Mouse (Mus musculus): Measurements from ENCODE around the gene Ifna13.
A peak's percentile ranks its signal among the peaks of the same experiment; 100 is the strongest.

Ifna13 gene

DNA sequence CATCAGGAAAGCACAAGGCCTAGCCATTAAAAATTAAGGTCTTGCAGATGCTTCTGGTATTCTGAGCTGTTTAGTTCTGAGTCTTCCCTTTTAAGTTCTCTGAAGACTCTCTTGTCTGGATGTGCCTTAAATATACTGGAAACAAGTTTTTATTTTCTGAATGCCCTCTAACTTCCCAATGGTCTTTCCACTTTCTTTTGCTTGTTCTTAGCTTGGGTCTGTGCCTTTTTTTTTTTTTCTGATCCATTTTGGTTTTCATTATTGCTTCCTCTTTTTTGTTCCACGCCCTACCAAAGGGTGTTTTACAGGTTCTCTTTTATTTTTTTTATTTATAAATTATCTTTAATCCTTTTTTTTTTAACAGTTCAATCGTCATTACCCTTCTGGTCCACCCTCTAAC is at the start of gene Ifna13:
Ifna13 (minus strand) TSS at position 101 of the 400 bp plus-strand sequence.
- DNase-seq, result no peak

DNA sequence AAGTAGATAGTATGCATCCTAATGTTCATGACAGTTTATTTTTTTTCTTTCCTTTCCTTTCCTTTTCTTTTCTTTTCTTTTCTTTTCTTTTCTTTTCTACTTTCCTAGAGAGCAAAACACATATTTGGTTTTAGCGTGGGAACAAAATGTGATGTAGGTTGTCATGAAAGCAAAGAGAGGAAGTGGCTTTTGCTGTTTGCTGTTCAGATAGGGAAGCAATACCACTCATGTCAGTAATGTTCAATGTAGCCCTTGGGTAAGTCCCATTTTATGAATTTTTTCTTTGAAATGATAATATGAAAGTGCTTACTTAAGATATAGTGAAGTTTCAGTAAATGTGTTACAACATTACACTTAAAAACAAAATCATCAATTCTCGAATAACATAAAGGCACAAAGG is 49.1 kb upstream of the Ifna13 start:
- DNase-seq, result no peak

DNA sequence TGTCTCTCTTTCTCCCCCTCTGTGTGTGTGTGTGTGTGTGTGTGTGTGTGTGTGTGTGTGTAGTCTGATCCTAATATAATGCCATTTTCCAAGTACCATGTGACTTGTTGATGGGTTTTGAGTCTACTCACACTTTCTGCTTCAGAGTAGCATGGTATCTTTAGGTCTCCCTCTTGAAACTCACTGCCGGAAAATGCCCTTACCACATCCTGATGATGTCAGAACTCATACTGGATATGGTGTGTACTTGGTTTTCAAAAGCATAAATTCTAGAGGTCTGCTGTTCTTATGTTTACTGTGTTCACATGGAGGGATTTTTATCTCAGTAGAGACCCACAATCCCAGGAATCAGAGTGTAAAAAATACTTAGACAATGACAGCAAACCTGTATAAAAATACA is 48.3 kb upstream of the Ifna13 start:
- DNase-seq, result no peak

DNA sequence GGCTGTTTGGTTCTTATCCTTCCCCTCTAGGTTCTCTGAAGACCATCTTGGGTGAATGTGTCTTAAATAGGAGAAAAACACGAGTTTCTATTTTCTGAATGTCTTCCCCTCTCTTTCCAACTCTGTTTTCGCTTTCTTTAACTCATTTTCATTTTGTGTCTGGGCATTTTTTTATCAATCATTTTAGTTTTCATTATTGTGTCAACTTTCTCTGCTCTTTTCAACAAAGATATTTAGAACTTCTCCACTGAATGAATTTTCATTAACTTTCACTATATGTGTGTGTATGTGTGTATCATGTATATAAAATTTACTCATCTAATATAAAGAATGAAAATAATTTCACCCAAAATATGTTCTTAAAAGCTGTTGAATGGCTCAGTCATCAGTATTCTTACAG is 47.0 kb upstream of the Ifna13 start, which contains the start of gene Ifnab:
Ifnab (minus strand) TSS at position 101 of the 400 bp plus-strand sequence.
- no peak for DNase-seq

DNA sequence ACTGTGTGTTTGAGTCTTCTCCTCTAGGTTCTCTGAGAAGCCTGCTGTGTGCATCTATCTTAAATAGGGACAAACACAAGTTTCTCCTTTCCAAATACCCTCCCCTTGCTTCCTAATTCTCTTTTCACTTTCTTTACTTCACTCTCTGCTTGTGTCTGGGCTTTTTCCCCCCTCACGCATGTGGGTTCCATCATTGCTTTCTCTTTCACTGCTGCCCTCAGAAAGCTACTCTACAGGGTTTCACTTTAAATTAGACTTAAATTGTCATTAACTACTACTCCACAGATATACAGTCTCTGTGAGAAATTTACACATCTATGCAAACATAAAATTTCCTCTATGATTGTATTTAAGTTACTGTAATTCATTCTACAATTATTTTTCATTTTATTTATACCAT is 39.6 kb upstream of the Ifna13 start, which contains the start of gene Ifna2:
Ifna2 (minus strand) TSS at position 101 of the 400 bp plus-strand sequence.
- DNase-seq, result no peak

DNA sequence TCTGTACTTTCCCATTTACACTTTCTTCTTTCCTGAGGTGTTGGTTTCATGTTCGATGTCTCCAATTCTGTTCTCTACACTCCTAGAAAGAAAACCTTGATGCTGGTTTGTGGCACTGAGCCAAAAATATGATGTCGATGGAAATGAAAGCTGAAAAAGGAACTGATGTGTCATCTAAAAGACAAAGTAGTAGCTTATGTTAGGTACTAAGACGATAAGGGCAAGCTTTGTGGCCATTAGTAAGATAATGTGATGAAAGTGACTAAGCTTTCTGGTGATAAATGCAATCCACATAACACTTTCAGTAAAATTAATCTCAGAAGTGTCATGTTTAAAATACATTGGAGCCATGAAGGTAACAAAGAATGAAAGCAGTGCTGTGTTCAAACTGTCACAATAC is 37.1 kb upstream of the Ifna13 start:
- DNase-seq, result no peak

DNA sequence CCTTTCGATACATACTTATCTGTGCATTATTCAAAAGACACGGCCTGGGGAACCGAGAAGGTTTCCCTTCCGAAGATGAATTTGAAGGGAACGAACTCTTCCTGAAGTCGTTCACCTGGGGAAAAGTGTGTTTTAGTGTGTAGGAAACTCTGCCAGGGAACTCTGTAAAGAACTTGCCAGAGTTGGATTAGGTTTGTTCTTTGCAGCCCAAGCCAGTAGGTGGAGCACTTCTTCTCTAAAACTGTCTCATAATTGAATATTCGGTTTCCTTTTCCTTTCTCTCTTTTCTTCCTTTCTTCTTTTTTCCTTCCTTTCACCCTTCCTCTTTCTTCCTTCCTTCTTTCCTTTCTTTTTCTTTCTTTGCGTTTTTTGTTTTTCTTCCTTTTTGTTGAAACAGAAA is 36.1 kb upstream of the Ifna13 start:
- DNase-seq, result peak in 1 of 2 experiments; percentile 4

DNA sequence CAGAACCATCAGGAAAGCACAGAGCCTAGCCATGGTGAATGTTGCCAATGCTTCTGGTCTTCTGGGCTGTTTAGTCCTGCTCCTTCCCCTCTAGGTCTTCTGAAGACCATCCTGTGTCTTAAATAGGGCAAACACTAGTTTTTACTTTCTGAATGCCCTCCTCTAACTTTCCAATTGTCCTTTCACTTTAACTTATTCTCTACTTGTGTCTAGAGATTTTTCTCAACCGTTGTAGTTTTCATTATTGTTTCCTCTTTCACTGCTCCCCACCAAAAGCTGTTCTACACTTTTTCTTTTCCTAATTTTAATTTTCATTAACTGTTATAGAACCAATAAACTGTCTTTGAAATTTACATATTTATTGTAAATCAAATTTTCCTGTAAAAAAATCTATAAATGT is 32.6 kb upstream of the Ifna13 start, which contains the start of gene Ifna16:
Ifna16 (minus strand) TSS at position 101 of the 400 bp plus-strand sequence.
- DNase-seq, result no peak

DNA sequence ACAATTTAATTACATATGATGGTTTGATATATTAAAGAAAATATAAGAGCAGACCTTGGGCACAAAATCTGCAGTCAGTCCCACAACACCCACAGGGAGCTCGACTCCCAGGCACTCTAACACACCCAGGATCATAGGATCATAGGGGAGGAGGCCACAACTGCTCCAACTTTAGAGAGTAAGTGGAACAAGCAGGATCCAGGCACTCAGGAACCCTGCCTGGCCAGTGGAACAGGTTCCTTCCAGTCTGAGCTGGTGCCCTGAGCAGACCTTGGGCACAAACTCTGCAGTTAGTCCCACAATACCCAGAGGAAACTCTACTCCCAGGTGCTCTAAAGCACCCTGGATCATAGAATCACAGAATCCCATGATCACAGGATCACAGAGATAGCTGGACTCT is 11.2 kb upstream of the Ifna13 start:
- no peak for DNase-seq

DNA sequence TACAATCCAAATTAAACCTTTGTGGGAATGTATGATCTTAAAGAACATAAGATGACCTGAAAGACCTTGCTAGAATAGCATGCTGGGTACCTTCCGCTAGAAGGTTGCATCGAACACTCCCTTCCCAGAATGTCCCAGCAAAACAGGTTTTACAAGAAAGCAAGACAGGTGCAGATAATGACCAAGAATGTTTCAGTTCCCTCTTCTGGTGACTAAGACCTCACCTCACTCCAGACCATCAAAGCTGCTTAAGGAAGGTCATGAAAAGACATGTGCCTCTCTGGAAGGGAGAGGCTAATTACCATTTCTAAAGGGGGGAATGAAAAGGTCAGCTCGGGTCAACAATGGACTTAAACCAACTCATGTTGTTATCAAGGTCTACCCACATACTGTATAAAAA is 9.4 kb upstream of the Ifna13 start:
- DNase-seq, result no peak

DNA sequence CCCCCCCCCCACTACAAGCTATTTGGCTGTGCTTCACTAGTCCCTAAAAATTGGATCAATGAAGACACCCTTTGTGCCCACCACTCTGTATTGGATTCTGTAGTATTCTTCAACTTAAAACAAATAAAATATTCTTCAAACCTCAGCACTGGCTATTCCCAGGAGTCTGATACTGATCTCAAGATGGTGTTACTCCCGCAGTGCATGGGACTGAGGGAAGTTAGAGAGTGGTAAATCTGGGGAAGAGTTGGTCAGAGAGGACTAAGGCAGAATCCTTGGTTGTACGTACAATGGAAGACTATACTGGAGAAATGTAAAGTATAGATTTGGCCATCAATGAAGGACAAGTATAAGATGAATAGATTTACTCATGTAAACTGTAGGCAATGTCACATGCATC is 1.7 kb downstream of the Ifna13 start:
- no peak for DNase-seq

DNA sequence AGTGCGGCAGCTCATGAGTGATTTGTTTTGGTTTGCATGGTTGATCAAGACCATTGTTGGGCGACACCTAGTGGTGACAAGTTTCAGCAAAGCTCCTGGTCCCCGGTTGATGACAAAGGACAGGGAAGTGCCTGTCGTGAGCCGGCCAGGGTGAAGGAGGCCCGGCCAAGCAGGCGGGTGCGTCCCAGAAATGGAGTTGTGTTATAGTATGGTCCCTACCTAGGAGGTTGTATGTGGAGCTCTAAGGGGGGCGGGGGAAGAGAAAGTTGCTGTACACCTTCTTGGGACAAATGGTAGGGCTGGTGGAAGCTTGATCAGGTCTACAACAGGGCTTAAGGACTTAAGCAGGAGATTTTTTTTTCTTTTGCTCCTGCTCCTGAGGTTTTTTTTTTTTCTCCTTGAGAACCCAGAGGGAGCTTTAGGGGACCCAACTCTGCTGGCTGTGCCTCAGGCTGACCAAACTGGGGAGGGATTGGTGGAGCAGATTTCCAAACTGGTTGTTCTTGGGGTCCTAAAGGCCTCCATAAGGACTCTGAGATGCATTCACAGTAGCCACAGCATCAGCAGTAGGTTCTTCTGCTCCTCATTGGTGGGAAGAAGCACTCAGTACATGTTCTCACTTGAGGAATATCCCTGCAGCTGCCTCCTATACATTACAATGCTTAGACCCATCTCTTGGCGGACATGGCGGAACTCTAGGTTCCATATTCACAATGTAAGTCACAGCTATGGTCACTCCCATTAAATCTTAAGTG is 3.0 kb downstream of the Ifna13 start:
- peak; percentile 91 for DNase-seq

DNA sequence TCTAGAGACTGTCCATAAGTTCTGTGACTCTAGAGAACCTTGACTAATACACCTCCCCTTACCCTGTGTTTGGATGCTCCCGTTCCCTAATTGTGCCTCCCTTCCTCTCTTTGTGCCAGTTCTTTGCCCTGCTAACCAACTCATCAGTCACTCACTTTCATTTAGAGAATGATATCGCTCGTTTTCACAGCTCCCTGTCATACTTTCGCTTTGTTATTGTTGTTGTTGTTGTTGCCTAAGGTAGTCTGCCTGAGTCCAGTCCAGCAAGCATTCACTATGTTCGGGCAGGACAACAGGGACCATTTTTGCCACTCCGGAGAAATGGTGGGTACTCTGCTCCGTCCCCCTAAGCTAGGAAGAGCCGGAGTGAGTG is 3.6 kb downstream of the Ifna13 start:
- DNase-seq, result no peak

DNA sequence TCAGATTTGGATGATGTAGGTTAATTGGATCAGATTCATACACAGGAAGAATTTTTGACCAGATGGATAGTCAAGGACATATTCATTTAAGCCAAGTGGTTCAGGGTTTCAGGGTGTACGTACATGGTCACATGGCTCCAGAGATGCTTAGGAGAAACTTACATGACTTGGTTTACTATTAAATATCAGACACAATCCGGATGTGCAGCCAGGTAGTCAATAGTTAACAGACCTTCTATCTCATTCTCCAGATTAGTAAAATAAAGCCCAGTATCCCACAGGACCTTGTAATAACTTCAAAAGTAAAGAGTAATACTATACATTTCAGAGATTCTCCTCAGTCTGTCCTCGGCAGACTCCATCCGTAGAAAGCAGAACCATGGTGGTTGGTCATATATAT is 9.9 kb downstream of the Ifna13 start, which contains the start of gene C87499:
C87499 (minus strand) TSS at position 101 of the 400 bp plus-strand sequence.
- no peak for DNase-seq

DNA sequence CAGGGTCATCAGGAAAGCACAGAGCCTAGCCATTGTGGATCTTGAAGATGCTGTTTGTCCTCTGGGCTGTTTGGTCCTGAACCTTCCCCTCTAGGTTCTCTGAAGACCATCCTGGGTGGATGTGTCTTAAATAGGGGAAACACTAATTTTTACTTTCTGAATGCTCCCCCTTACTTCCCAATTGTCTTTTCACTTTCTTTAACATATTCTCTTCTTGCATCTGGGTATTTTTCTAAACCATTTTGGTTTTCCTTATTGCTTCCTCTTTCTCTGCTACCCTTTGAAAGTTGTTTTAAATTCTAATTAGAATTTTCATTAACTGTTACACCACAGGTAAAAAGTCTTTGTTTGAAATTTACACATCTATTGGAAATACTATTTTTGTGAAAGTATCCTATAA is 41.0 kb downstream of the Ifna13 start, which contains the start of gene Ifna12:
Ifna12 (minus strand) TSS at position 101 of the 400 bp plus-strand sequence.
- DNase-seq, result no peak

All from lung, adult 18-20 months (tissue).